Mouse (Mus musculus) monocyte, adult 2 months (primary cell): ENCODE results near the gene Hspbp1.

Experiments used
- DNase-seq, 2 experiments: peaks; one replicate each; pipeline ENCODE4 v3.0.0; 2022; ENCODE audit warnings: low spot score in 2 of 2, low read depth in 1 of 2

Gene Hspbp1

GRCm38 (mm10) chr7:4684632-4685417 is at the start of gene Hspbp1:
TSS of gene Hspbp1 (minus strand) at chr7:4685068.
- DNase-seq = peak; percentile 93 to 95

GRCm38 (mm10) chr7:4732968-4733392 is 48.1 kb upstream of the Hspbp1 start:
- no peak for DNase-seq

- DNase-seq = no peak
Observed at GRCm38 (mm10) chr7:4731090-4731489, 46.2 kb upstream of the Hspbp1 start.

- DNase-seq = no peak
Observed at GRCm38 (mm10) chr7:4725169-4725568, 40.3 kb upstream of the Hspbp1 start, which contains the start of gene Tmem150b. TSS of gene Tmem150b (minus strand) at chr7:4725249.

- DNase-seq = peak; percentile 52 to 56
Observed at GRCm38 (mm10) chr7:4724359-4724758, 39.5 kb upstream of the Hspbp1 start.

GRCm38 (mm10) chr7:4723508-4723907 is 38.6 kb upstream of the Hspbp1 start:
- DNase-seq = peak in 1 of 2 experiments; percentile 27

GRCm38 (mm10) chr7:4719276-4719675 is 34.4 kb upstream of the Hspbp1 start:
- no peak for DNase-seq

- DNase-seq = no peak
Observed at GRCm38 (mm10) chr7:4716955-4717354, 32.1 kb upstream of the Hspbp1 start.

GRCm38 (mm10) chr7:4712594-4712993 is 27.7 kb upstream of the Hspbp1 start:
- no peak for DNase-seq

GRCm38 (mm10) chr7:4705098-4705497 is 20.2 kb upstream of the Hspbp1 start:
- peak in 1 of 2 experiments; percentile 29 for DNase-seq

GRCm38 (mm10) chr7:4703195-4703594 is 18.3 kb upstream of the Hspbp1 start:
- DNase-seq = no peak

- no peak for DNase-seq
Observed at GRCm38 (mm10) chr7:4702334-4702733, 17.5 kb upstream of the Hspbp1 start.

- DNase-seq = no peak
Observed at GRCm38 (mm10) chr7:4693004-4693403, 8.1 kb upstream of the Hspbp1 start.

- no peak for DNase-seq
Observed at GRCm38 (mm10) chr7:4690951-4691653, 6.2 kb upstream of the Hspbp1 start.

- no peak for DNase-seq
Observed at GRCm38 (mm10) chr7:4690387-4690786, 5.5 kb upstream of the Hspbp1 start, which contains the start of gene Brsk1. TSS of gene Brsk1 (plus strand) at chr7:4690604.

- no peak for DNase-seq
Observed at GRCm38 (mm10) chr7:4684203-4684602, 665 bp downstream of the Hspbp1 start.

GRCm38 (mm10) chr7:4683307-4683706 is 1.6 kb downstream of the Hspbp1 start:
- no peak for DNase-seq

GRCm38 (mm10) chr7:4675200-4675599 is 9.7 kb downstream of the Hspbp1 start:
- no peak for DNase-seq

GRCm38 (mm10) chr7:4674114-4674731 is 10.6 kb downstream of the Hspbp1 start:
- no peak for DNase-seq

- DNase-seq = no peak
Observed at GRCm38 (mm10) chr7:4671956-4672355, 12.9 kb downstream of the Hspbp1 start.

- DNase-seq = no peak
Observed at GRCm38 (mm10) chr7:4670655-4671255, 14.1 kb downstream of the Hspbp1 start.
